Mouse (Mus musculus) liver, postnatal 0 days (tissue): Measurements from ENCODE around the gene Stk10.

ENCODE experiments used
- CTCF ChIP-seq: sonication (generic); IDR thresholded peaks from 2 replicates; pipeline ENCODE4 v1.5.1; 2016; ENCODE audit warnings: antibody characterized with exemption, low read depth
- EP300 ChIP-seq: IDR thresholded peaks from 2 replicates; pipeline ENCODE4 v1.6.1; 2016; ENCODE audit warnings: antibody characterized with exemption, low read depth, mild to moderate bottlenecking

DNA sequence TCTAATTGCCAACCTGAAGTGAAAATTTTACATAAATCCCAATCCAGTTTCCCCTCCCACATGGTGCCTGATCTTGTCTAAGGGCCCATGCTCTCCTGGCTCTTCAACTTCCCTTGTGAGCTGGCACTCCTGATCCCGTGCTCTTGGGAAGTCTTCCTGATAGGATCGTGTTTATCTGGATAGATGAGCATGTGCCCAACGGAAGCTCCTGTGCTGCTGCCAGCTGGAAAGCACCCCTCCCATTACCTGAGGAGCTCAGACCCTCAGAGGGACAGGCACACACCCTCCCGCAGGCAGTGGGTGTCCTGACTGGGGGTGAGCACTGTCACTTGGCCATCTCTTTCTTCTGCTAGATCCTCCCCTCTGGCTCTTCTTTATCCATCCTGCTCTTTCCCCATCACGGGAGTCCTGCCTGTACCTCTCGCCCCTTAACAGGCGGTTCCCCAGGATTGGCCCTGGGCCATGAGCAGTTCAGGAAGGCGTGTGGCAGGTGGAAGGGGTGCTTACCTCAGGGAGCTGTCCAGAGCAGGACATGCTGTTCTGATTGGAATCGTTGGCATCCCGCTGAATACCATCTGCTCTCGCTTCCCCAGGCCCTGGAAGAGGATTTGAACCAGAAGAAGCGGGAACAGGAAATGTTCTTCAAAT is 88.8 kb downstream of the Stk10 start:
- TF ChIP-seq EP300 (no peak), CTCF (no peak)
